Mouse (Mus musculus): ENCODE measurements at regions not wholly inside any gene's neighbourhood (a gene's known extent, or its start where the extent isn't known, plus 50 kb on each side); places are given as distances from the start of the nearest gene placed in this dataset.

DNA sequence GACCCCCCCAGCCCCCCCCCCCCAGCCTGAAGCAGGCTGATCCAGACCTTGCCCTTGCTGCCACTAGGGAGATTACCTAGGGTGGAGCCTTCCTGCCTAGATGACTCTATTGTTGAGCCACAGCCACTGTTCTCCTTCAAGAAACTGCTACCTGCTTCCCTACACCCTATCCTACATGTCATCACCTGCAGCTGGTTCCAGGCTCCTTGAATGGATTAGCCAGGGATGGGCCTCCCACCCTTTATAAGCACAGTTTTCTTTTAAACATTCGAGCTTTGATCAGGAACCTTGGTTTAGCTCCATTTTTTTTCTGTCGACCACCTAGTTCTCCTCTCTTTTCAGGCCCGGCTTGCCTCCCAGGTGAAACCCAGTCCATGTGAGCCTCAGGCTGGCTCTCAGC lies 792.8 kb upstream of the Nr2f1 start:
- no peak overlapping the region for H3K9ac ChIP-seq
- H3K36me3 ChIP-seq, result no peaks in the 10 kb centered on the region
- H3K27ac ChIP-seq, result no peak overlapping the region
- H3K27me3 ChIP-seq, result no peaks in the 10 kb centered on the region
- no peaks in the 10 kb centered on the region for H3K9me3 ChIP-seq
- H3K4me1 ChIP-seq, result no peaks in the 10 kb centered on the region
- WGBS, result 78% methylated on average over 3 of the region's 3 CpGs
- no peak overlapping the region for H3K4me3 ChIP-seq
- no peak overlapping the region for H3K4me2 ChIP-seq
- no peak for ATAC-seq (ENCODE audit: insufficient number of reproducible peaks, low FRiP score, low TSS enrichment, low read depth)

DNA sequence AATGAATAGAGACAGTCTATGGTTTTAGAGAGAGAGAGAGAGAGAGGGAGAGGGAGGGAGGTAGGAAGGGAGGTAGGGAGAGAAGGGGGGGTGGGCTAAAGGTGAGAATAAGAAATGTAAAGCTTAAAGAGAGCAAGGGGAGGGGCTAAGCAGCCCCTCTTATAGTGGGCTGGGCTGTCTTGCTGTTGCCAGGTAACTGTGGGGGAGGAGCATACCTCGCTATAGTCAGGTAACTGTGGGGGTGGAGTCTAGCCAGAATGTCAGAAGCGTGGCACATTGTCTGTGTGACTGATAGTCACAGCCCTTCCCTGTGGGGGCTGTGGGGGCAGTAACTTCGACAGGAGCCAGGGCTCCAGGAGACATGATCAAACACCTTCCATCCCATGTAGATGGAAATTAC lies 786.4 kb upstream of the Nr2f1 start:
- H3K36me3 ChIP-seq, result no peaks in the 10 kb centered on the region
- H3K9me3 ChIP-seq, result no peaks in the 10 kb centered on the region
- H3K9ac ChIP-seq, result no peak overlapping the region
- H3K4me1 ChIP-seq, result no peaks in the 10 kb centered on the region
- H3K27ac ChIP-seq, result no peak overlapping the region
- no peak for ATAC-seq (ENCODE audit: insufficient number of reproducible peaks, low FRiP score, low TSS enrichment, low read depth)
- H3K27me3 ChIP-seq, result no peaks in the 10 kb centered on the region
- no peak overlapping the region for H3K4me2 ChIP-seq
- H3K4me3 ChIP-seq, result no peak overlapping the region
- WGBS, result 31% methylated on average over 3 of the region's 3 CpGs

DNA sequence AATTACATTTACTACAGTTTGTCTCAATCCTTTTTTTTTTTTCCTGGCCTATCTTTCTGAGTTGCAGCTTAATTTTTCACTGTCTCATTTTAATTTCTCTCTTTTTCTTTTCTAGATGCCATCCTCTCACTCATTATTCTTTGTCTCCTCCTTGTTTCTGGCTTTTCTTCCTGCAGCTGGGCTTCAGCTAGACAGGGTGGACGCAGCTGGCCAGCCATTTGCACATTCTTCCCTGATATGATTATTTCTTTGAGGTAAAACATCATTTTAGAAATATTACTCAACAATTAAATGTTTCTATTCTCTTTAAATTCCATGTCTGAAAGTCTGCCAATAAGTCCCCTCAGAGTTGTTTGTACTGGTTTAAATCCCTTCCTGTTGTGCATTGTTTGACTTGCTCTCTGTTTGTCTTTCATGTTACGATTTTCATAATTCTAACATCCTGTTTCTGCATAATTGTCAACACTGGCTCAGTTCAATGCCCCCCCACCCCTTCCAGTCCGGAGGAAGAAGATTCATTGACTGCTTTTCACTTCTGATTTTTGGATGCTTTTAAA lies 777.7 kb upstream of the Nr2f1 start:
- Histone ChIP-seq H3K36me3 (no peaks in the 10 kb centered on the region), H3K4me2 (no peak overlapping the region), H3K9me3 (no peaks in the 10 kb centered on the region), H3K4me3 (no peak overlapping the region), H3K9ac (no peak overlapping the region), H3K27ac (no peak overlapping the region), H3K4me1 (no peaks in the 10 kb centered on the region), H3K27me3 (no peaks in the 10 kb centered on the region)
- WGBS, result 73% methylated on average over 3 of the region's 3 CpGs
- no peak for ATAC-seq (ENCODE audit: insufficient number of reproducible peaks, low FRiP score, low TSS enrichment, low read depth)

DNA sequence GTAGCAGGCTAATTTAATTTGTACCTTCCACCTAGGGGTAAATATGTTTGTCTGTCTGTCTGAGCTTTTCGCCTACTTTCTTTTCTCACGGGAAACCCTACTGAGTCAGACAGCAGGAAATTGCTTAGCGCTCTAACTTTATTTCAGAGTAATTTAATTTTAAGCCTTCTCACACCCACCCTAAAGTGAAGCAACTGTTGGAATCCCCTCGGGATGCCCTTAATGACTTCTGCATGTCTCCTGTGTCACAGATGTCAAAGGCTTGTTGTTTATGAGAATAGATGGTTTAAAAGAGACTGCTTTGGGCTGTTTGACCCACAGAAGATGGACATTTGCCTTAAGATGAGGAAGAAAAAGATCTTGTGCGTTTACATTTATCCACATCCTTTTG lies 738.8 kb upstream of the Nr2f1 start:
- ATAC-seq (ENCODE audit: insufficient number of reproducible peaks, low FRiP score, low TSS enrichment, low read depth), result no peak
- WGBS, result 28% methylated on average over 5 of the region's 5 CpGs

DNA sequence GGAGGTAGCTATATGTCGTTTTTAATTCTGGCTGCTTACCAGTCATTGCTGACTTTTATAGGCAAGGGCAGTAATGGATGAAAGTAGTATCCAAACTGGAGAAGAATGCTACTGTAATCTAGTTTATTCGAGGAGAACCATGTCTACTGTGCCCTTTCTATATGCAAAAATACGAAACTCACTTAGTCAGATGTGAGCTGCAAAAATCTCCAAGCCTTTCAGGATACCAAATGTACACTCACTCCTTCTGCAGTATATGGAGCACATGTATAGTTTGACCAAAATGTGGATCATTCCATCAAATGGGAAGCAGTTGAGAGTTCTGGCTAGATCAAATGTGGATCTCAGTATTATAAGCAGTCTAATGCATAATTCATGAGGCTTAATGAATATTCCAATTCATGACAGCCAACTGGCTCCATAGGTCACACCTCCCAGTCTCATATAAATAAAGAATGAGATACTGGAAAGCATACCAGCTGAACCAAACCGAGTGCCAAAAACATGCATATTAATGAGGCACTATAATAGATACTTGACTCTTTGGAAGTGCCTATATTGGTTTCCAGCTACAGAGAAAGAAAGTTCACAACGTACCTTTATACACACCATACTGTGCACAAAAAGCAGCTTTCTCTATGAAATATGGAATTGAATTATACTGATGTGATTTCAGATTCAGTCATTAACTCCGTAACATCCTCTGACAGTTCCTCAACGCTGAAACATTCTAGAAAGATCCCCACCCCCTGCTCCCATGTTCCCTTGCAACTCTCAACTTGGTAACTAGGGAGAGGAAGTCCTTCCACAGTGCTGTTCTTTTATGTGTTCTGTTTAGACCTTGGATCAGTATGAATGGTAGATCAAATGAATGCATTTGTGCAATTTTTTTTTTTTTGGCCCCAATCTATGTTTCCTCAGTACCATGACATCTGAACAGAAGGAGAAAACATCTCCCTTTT lies 738.1 kb upstream of the Nr2f1 start:
- H3K4me1 ChIP-seq, result no peaks in the 10 kb centered on the region
- H3K4me3 ChIP-seq, result no peak overlapping the region
- ATAC-seq (ENCODE audit: insufficient number of reproducible peaks, low FRiP score, low TSS enrichment, low read depth), result no peak
- no peak overlapping the region for H3K4me2 ChIP-seq
- H3K36me3 ChIP-seq, result no peaks in the 10 kb centered on the region
- no peaks in the 10 kb centered on the region for H3K9me3 ChIP-seq
- no peak overlapping the region for H3K27ac ChIP-seq
- WGBS, result 65% methylated on average over 7 of the region's 7 CpGs
- no peaks in the 10 kb centered on the region for H3K27me3 ChIP-seq
- no peak overlapping the region for H3K9ac ChIP-seq

More for the DNA sequence above, 738.8 kb upstream of the Nr2f1 start:
- Histone ChIP-seq H3K4me3 (no peak overlapping the region), H3K4me1 (no peaks in the 10 kb centered on the region), H3K4me2 (no peak overlapping the region), H3K36me3 (no peaks in the 10 kb centered on the region), H3K27me3 (no peaks in the 10 kb centered on the region), H3K27ac (no peak overlapping the region), H3K9ac (no peak overlapping the region), H3K9me3 (no peaks in the 10 kb centered on the region)

DNA sequence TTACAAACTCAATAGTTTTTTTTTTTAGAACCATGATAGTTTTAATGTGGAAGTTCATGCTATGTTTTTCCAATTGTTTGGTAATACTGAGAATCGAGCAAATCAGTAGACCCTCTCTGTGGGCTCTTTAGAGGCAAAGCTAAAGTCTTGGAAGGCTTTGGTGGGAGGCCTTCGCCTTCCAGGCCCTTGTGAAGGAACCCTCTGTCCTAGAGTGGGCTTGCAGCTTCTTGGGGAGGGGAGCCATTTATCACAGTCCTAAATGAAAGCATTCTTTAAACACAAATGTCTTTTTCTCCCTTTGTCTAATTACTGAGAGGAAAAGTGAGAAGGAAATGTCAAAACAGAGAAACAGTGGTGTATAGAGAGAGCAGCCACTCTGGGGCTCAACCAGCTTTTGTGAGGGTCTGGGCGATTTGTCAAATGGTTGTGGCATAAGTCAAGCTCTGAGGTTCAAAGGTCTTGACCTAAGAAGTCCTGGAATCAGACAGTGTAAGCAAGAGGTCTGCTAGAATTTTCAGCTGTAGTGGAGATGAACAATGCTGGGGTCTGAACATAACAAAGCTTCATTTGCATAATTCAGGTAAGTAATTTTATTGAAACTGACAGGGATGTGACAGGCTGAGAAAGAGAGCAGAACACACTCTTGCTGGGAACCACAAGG lies 736.6 kb upstream of the Nr2f1 start:
- no peaks in the 10 kb centered on the region for H3K36me3 ChIP-seq
- no peak overlapping the region for H3K9ac ChIP-seq
- H3K4me3 ChIP-seq, result no peak overlapping the region
- 45% methylated on average over 3 of the region's 3 CpGs for WGBS
- H3K27ac ChIP-seq, result no peak overlapping the region
- ATAC-seq (ENCODE audit: insufficient number of reproducible peaks, low FRiP score, low TSS enrichment, low read depth), result no peak
- H3K9me3 ChIP-seq, result no peaks in the 10 kb centered on the region
- H3K4me1 ChIP-seq, result no peaks in the 10 kb centered on the region
- no peaks in the 10 kb centered on the region for H3K27me3 ChIP-seq
- no peak overlapping the region for H3K4me2 ChIP-seq

DNA sequence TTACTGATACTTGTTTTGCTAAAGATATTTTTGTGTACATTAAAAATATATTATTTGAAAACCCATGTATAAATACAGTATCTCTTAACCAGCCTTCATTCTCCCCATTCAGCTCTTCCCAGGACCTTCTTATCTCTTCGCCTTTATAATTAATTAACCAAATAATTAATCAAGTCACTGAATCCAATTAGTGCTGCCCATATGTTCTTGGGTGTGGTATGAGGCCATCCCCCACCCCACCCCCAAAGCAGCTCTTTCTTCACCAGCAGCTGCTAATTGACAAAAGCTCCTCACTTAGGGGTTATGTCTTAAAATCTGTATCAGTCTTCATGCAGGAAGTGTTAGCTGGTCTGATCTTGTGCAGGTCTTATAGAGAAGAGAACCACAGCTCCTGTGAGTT lies 728.8 kb upstream of the Nr2f1 start:
- WGBS, result 79% methylated on average over 1 of the region's 1 CpGs

DNA sequence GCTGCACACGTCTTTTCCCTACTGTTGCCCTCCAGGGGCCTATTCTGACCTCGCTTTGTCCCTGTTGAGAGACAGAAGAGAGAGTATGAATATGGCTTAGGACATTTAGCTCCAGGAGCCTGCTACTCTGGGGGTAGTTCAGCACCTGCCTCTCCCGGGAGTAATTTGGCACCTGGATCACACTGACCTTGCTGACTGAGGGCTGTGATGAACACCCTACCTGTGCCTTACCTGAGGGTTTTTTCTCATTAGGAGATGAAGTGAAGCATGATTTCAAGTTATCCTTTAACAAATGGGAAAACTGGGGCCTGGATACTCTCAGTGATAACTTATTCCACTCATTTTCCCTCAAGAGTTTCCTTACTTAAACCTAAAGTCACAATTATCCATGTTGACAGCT lies 721.2 kb upstream of the Nr2f1 start:
- no peak for ATAC-seq (ENCODE audit: insufficient number of reproducible peaks, low FRiP score, low TSS enrichment, low read depth)
- no peak overlapping the region for H3K9ac ChIP-seq
- no peaks in the 10 kb centered on the region for H3K4me1 ChIP-seq
- H3K9me3 ChIP-seq, result no peaks in the 10 kb centered on the region
- no peak overlapping the region for H3K4me2 ChIP-seq
- WGBS, result 42% methylated on average over 3 of the region's 3 CpGs
- no peak overlapping the region for H3K27ac ChIP-seq
- no peaks in the 10 kb centered on the region for H3K36me3 ChIP-seq
- no peak overlapping the region for H3K4me3 ChIP-seq
- no peaks in the 10 kb centered on the region for H3K27me3 ChIP-seq

More for the DNA sequence above, 728.8 kb upstream of the Nr2f1 start:
- no peak overlapping the region for H3K4me2 ChIP-seq
- H3K9ac ChIP-seq, result no peak overlapping the region
- H3K27me3 ChIP-seq, result no peaks in the 10 kb centered on the region
- H3K36me3 ChIP-seq, result no peaks in the 10 kb centered on the region
- H3K9me3 ChIP-seq, result no peaks in the 10 kb centered on the region
- no peak overlapping the region for H3K27ac ChIP-seq
- ATAC-seq (ENCODE audit: insufficient number of reproducible peaks, low FRiP score, low TSS enrichment, low read depth), result no peak
- no peaks in the 10 kb centered on the region for H3K4me1 ChIP-seq
- no peak overlapping the region for H3K4me3 ChIP-seq

DNA sequence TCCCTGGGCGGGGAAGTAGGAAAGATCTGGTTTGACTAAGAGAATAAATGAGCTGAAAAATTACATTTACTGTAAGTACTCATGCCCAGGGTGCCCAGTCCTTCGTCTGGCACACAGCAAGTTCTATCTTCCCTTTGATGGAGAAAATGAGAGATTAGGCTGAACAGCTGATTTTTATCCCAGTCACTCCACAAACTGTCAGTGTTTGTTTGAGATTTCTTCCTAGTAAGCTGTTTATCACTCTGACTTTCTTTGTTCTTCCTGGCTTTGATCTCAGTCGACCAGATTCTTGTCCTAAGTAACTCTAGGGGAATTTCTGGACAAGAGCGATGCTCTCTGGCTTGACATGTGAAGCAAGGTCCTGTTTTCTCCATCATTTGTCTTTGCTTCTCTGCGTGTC lies 710.3 kb upstream of the Nr2f1 start:
- Histone ChIP-seq H3K27me3 (no peaks in the 10 kb centered on the region), H3K4me2 (no peak overlapping the region), H3K27ac (no peak overlapping the region), H3K4me3 (no peak overlapping the region), H3K9me3 (no peaks in the 10 kb centered on the region), H3K4me1 (no peaks in the 10 kb centered on the region), H3K36me3 (no peaks in the 10 kb centered on the region), H3K9ac (no peak overlapping the region)
- 15% methylated on average over 5 of the region's 5 CpGs for WGBS
- no peak for ATAC-seq (ENCODE audit: insufficient number of reproducible peaks, low FRiP score, low TSS enrichment, low read depth)

DNA sequence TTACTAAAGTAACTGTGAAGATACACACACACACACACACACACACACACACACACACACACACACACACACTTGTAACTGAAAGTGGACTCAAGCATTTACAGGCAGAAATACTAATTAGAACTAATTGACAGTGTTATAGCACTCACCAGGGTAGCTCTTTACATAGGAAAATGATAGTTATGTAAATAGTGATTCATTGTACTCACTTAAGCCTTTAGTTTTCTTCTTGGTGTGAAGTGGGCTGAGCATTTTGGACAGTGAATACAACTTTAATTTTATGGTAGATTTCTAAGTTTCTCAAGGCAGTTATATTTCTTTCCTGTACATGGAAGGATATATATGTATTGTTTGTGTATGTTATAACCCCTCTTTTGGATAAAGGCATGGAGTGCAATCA lies 704.5 kb upstream of the Nr2f1 start:
- no peaks in the 10 kb centered on the region for H3K27me3 ChIP-seq
- no peaks in the 10 kb centered on the region for H3K36me3 ChIP-seq
- no peak for ATAC-seq (ENCODE audit: insufficient number of reproducible peaks, low FRiP score, low TSS enrichment, low read depth)

DNA sequence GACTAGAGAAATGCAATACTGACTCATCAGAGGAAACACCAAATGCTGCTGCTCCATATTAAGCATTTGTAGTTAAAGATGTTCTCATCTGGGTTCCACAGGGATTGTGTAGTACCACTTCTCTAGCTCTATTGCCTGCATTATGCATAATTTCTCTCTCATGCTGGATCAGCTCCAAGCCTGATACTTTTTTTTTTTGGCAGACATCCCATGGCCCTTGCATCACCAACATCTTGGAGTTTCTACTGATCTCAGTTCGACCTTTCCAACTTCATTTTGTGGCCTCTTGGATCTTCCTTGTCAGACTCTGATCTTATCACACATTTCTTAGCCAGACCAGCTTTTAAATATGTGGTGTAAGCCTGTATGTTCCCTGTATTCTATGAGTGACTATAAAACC lies 701.1 kb upstream of the Nr2f1 start:
- Histone ChIP-seq H3K9me3 (no peaks in the 10 kb centered on the region), H3K27ac (no peak overlapping the region), H3K4me2 (no peak overlapping the region), H3K4me3 (no peak overlapping the region), H3K9ac (no peak overlapping the region), H3K36me3 (no peaks in the 10 kb centered on the region), H3K27me3 (no peaks in the 10 kb centered on the region), H3K4me1 (no peaks in the 10 kb centered on the region)
- ATAC-seq (ENCODE audit: insufficient number of reproducible peaks, low FRiP score, low TSS enrichment, low read depth), result no peak
- 74% methylated on average over 1 of the region's 1 CpGs for WGBS

More for the DNA sequence above, 704.5 kb upstream of the Nr2f1 start:
- H3K9ac ChIP-seq, result no peak overlapping the region
- H3K9me3 ChIP-seq, result no peaks in the 10 kb centered on the region
- no peak overlapping the region for H3K4me2 ChIP-seq
- H3K4me1 ChIP-seq, result no peaks in the 10 kb centered on the region
- H3K4me3 ChIP-seq, result no peak overlapping the region
- H3K27ac ChIP-seq, result no peak overlapping the region

DNA sequence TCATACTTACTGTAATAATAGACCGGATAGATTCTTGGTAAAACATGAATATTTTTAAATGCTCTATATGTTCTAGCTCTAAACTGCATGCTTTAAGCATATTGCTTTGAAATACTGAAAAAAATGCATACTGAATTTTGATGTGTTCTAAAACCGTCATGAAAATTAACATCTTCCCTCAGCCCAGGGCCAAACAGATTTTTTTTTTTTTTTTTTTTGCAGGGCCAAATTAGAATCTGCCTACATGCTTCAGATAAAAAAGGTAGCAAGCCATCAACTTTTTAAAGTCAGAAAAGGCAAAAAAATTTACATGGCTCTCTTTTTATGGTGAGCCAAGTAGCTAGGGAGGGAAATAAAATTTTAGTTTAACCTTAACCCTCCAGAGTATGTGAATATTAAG lies 692.7 kb upstream of the Nr2f1 start:
- Histone ChIP-seq H3K4me3 (no peak overlapping the region), H3K4me2 (no peak overlapping the region), H3K27ac (no peak overlapping the region), H3K9me3 (no peaks in the 10 kb centered on the region), H3K36me3 (no peaks in the 10 kb centered on the region), H3K9ac (no peak overlapping the region), H3K4me1 (no peaks in the 10 kb centered on the region), H3K27me3 (no peaks in the 10 kb centered on the region)
- no peak for ATAC-seq (ENCODE audit: insufficient number of reproducible peaks, low FRiP score, low TSS enrichment, low read depth)
- WGBS, result 85% methylated on average over 2 of the region's 2 CpGs

Data from limb, embryonic 15.5 days (tissue).